Mouse (Mus musculus): Measurements from ENCODE around the gene Akr1c14.

DNA sequence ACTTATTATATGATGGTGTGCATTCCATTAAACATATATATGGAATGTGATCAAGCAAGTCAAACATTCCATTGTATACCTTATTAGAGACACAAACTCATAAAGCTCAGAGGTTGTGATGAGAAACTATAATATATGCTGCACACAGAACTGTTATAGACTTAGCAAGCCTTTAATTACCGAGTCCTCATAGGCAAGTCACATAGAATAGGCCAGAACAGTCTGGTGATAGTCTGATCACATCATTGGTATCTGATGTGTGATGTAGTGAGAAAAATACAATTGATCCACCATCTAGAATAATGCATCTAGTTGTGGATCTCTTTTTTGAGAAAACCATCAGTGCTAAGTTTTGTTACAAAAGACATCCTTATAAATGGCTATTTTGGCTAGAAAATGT lies 82.5 kb downstream of the Akr1c14 start:
- TF ChIP-seq POLR2A (IDR thresholded peaks at IDR 0.05; ENCODE audit: borderline replicate concordance, insufficient read depth, low read length) = no peak
- TF ChIP-seq CTCF (IDR thresholded peaks at IDR 0.05; ENCODE audit: borderline replicate concordance, insufficient read depth, low read depth, low read length) = no peak

Data from cerebellum, adult 2 months (tissue).